Mouse (Mus musculus): Measurements from ENCODE around the gene Efcab9. TPM values are rescaled to one million over a fixed set of nuclear protein-coding genes. Genes with fewer than 3 reads are reported as not detected.

Efcab9 gene
- total RNA-seq, 4 experiments from 2014 or later: 1.2 to 1.8 (median 1.4) TPM

GRCm38 (mm10) chr11:32556333-32556990 is 24.6 kb upstream of the Efcab9 start:
- no peak for DNase-seq (ENCODE audit: low spot score in 2 of 2)

GRCm38 (mm10) chr11:32555103-32555689 is 23.3 kb upstream of the Efcab9 start:
- DNase-seq (ENCODE audit: low spot score in 2 of 2): no peak

DNA sequence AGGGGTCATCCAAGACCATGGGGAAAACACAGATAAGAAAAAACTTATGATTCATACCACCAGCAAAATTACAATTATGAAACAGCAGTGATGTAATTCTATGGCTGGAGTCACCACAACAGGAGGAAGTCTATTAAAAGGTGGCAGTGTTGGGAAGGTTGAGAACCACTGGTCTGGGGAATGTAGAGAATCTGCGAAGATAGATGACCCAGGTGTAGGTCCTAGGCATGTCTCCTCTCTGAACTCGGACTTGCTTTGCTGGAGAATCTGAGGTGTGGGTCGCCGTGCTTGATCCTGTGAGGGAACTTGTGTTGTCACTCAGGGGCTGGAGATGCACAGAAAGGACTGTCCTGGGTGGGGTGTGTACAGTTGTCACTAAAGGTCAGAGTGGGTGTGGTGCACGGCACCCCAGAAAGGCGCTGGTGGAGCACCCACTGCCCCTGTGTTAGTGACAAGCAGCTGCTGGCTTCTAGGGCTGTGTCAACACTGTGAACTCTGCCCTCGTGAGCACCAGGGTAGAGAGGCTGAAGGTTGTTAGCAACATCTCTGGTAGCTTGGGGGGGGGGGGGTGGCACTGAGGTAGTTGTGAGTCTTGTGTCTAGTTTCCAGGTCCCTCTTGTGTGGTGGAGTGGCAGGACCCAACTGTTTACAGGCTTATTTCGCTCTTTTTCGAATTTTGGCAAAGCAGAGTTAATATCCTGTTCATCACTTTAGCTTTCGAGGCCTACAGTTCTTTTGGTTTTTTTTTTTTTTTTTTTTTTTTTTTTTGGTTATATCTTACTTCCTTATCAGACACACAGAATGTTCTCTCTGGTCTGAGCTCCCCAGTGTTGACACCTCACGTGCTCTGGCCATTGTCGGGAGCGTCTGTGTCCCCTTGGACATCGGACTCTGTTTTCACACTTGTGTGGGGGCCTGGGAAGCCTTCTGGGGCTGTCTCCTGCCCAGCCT is 22.5 kb upstream of the Efcab9 start:
- DNase-seq (ENCODE audit: low spot score in 2 of 2): no peak

DNA sequence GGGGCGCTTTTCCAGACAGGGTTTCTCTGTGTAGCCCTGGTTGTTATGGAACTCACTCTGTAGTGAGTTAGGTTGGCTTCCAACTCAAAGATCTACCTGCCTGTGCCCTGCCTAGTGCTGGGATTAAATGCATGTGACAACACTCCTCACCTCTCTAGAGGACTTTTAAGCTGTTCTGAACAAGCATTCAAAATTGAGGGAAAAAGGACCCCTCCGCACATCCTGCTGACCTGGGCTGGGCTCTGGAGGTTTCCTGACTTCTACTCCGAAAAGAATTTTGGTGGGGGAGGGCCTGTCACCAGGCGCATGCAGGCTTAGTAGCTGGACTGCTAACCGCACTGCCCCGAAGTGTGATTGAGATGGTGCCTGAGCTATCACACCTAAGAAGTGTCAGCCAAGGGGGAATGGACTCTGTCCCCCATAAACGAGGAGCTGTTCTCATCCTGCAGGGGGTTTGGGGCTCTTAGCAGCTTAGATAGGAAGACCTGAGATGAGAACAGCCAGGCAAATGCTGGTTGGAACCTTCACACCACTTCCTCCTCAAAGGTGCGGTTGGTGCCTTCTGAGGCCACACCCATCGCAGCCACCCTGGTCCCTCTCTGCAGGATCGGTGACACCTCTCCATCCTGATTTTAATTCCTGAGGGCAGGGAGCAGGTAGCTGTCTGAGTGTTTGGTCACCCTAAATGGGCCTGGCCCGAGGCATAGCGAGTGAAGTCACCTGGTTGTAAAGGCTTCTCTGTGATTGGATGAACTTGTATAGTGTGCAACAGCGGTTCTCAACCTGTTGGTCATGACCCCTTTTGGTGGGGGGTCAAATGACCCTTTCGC is 21.6 kb upstream of the Efcab9 start:
- no peak for DNase-seq (ENCODE audit: low spot score in 2 of 2)

DNA sequence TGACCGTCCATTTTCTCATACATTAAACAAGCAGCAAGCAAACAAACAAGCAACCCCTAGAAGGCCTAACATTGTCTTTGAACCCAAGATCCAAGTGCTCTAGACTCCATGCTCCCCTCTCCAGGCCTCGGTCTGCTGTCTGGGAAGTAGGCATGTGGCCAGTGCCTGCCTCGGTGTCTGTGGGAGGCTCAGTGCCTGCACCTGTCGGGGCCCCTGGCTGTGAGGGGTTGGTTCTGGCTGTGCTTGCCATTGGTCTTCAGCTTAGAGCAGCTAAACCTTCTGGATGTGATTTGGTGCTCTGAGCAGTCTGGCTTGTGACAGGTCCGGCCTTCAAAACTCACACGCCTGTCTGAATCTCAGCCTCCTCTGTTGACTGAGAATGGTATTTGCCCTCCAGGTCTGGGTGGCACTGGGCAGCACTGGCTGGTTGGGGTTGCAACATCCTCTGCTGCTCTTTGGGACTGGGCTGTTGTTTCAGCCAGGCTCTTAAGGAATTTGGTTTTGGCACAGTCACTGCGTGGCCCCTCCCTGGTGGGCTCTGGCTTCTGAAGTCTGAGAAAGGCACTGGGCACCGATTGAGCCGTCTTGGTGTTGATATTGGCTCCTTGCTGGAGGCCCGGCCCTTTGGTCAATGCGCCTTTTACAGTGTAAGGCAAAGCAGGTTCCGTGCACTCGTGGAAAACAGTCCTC is 20.7 kb upstream of the Efcab9 start:
- DNase-seq (ENCODE audit: low spot score in 2 of 2): no peak

DNA sequence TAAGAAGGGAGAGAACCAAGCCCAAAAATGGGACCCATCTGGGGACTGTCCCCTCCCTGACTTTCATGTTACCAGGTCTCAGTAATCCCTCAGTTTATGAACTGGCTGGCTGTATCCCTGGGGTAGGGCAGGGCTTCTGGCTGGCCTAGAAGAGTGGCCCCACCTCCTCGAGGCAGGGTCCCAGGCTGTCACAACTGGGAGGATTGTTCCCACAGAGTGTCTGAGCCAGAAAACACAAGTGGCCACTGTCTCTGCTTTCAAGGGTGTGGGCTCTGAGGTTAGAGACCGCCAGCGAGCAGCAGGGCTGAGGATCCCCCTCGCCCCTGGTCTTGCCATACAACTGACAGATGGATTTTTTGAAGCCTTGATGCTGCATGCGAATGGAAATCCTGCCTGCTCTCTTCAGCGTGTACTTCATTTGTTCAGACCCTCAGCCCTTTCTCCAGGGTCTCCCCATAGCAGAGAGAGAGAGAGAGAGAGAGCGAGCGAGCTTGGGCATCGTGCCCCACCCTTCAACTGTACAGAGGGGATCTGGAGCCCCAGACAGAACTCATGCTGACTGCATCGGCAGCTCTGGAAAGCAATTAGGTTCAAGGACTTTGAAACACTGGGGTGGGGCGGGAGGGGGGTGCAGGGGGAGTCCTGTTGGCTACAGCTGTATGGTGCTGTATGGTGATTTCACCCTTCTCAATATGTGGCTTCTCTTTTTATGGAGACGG is 19.9 kb upstream of the Efcab9 start:
- DNase-seq (ENCODE audit: low spot score in 2 of 2): no peak

DNA sequence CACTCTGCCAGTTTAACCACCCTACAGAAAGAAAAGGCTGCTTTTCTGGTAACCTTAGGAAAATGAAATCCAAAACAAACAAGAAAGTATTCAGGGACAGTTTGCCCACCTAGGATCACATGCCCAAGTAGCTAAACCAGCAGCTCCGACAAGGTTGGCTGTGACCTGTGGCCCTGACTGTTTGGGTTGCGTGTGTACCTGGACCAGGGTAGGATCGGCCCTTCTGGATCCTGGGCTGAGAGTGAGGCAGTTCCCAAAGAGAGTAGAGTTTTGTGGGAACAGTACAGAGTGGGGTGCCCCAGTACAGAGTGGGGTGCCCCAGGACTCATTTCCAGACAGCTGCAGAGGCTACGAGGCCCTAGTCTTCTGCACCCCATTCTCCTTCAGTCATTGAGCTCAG is 19.2 kb upstream of the Efcab9 start:
- DNase-seq (ENCODE audit: low spot score in 2 of 2): no peak

DNA sequence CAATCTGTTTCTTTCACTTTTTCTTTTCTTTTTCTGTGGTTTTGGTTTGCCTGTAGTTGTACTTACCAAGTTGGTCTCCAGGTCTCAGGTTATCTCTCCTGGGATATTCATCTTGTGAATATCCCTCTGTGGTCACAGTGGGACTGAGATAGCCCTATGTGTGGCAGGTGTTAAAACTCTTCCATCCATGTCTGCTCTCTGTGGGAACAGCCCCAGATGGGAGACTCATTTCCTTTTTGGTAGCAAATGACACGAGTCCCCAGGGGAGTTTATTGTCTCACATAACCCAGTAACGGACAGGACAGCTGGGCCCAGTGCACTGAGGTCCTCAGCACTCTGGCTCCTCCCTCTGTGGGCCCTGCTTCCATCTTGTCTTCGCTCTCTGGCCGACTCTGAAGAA is 18.2 kb upstream of the Efcab9 start:
- DNase-seq (ENCODE audit: low spot score in 2 of 2): no peak

DNA sequence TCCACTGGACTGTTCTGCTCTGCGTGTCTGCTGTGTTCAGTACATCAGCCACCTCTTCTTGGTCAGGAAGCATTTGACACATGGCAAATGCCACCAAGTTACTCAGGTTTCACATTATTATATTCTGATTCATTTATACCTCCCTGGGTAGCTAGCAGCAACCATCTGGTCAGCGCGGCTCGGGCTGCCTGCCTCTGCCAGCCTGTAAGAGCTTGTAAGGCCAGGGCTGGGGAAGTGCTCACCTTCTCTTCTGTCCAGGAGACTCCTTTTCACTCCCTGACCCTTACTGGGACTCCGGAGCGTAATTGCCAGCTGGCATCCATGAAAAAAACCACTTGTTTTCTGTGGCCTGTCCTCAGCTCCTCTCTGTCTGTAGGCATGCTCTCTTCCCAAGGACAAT is 17.4 kb upstream of the Efcab9 start:
- DNase-seq (ENCODE audit: low spot score in 2 of 2): no peak

- no peak for DNase-seq (ENCODE audit: low spot score in 2 of 2)
These were observed 16.4 kb upstream of the Efcab9 start for GRCm38 (mm10) chr11:32548240-32548639.

GRCm38 (mm10) chr11:32547391-32547947 is 15.6 kb upstream of the Efcab9 start:
- DNase-seq (ENCODE audit: low spot score in 2 of 2): no peak

- no peak for DNase-seq (ENCODE audit: low spot score in 2 of 2)
These were observed 14.6 kb upstream of the Efcab9 start for GRCm38 (mm10) chr11:32546483-32546882.

- no peak for DNase-seq (ENCODE audit: low spot score in 2 of 2)
These were observed 13.7 kb upstream of the Efcab9 start for GRCm38 (mm10) chr11:32545605-32546004.

- DNase-seq (ENCODE audit: low spot score in 2 of 2): no peak
These were observed 12.6 kb upstream of the Efcab9 start for GRCm38 (mm10) chr11:32544497-32544896.

- no peak for DNase-seq (ENCODE audit: low spot score in 2 of 2)
These were observed 12.2 kb upstream of the Efcab9 start for GRCm38 (mm10) chr11:32544041-32544440.

GRCm38 (mm10) chr11:32542687-32543411 is 11.0 kb upstream of the Efcab9 start:
- DNase-seq (ENCODE audit: low spot score in 2 of 2): no peak

- DNase-seq (ENCODE audit: low spot score in 2 of 2): no peak
These were observed 10.3 kb upstream of the Efcab9 start for GRCm38 (mm10) chr11:32542181-32542580.

DNA sequence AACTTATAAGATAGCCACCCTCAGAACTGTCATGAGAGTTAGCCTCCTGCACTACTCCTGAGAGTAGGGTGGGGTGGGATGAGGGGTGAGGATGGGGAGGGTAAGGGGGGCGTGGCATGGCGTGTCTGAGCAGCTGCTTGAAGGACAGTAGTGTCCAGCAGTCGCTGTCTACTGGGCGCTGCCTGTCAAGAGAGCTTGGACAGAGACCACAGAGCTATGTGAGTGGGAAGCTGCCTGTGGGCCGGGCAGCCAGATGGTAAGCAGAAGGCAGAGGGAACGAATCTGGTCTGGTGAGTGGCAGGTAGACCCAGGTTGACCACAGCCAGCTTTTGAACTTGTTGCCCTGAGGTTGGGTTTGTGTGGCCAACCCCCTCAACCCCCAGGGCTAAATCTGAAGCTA is 8.6 kb upstream of the Efcab9 start:
- no peak for DNase-seq (ENCODE audit: low spot score in 2 of 2)

DNA sequence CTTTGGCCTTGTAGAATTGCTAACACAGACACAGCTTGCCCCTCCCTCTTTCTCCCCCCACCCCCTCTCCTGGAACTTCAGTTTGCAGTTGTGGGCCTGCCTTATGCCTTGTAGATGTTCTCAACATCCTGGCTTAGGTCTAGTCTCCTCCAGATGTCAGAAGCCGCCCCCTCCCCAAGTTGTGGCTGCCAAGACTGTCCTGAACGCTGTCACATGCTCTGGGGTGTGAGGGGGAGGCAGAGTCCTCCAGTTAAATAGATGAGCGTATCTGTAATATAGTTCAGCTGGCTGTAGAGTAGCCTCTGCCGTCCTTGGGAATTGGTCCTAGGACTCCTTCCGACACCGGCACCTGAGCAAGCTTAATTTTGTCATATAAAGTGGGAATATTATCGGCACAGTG is 7.8 kb upstream of the Efcab9 start:
- DNase-seq (ENCODE audit: low spot score in 2 of 2): no peak

All from left cerebral cortex, adult 8-10 months (tissue).